Mouse (Mus musculus) heart, embryonic 12.5 days (tissue): Measurements from ENCODE around the gene Atp5k. TPM values are rescaled to one million over a fixed set of nuclear protein-coding genes. Genes with fewer than 3 reads are reported as not detected.
A peak's percentile ranks its signal among the peaks of the same experiment; 100 is the strongest.

ENCODE experiments used
- ATAC-seq: fragments of 200-750 bp; cut with Nextera tagmentation; 2 replicates; pipeline ENCODE4 v1.8.0; 2017; ENCODE audit warnings: moderate TSS enrichment, moderate library complexity; ENCODE audit not compliant: insufficient number of reproducible peaks, low FRiP score
- H3K27ac ChIP-seq: fragments of 300-500 bp; sonication (generic); 2 replicates; pipeline ENCODE4 v1.5.1; 2016; ENCODE audit warnings: mild to moderate bottlenecking, moderate library complexity; ENCODE audit not compliant: poor library complexity, severe bottlenecking
- H3K27me3 ChIP-seq: fragments of 300-500 bp; sonication (generic); replicated peaks from 2 replicates; pipeline ENCODE4 v1.6.1; 2016; ENCODE audit warnings: mild to moderate bottlenecking, moderate library complexity
- H3K36me3 ChIP-seq: fragments of 300-500 bp; sonication (generic); 2 replicates; pipeline ENCODE4 v1.6.1; 2016; ENCODE audit warnings: mild to moderate bottlenecking, moderate library complexity
- H3K4me1 ChIP-seq: fragments of 300-500 bp; sonication (generic); replicated peaks from 2 replicates; pipeline ENCODE4 v1.6.1; 2016; ENCODE audit warnings: mild to moderate bottlenecking
- H3K4me2 ChIP-seq: fragments of 300-500 bp; sonication (generic); 2 replicates; pipeline ENCODE4 v1.6.1; 2016; ENCODE audit warnings: mild to moderate bottlenecking, moderate library complexity
- H3K4me3 ChIP-seq: fragments of 300-500 bp; sonication (generic); 2 replicates; pipeline ENCODE4 v1.5.1; 2016; ENCODE audit warnings: mild to moderate bottlenecking
- H3K9ac ChIP-seq: fragments of 300-500 bp; sonication (generic); 2 replicates; pipeline ENCODE4 v1.6.1; 2016; ENCODE audit warnings: mild to moderate bottlenecking, moderate library complexity
- H3K9me3 ChIP-seq: fragments of 300-500 bp; sonication (generic); replicated peaks from 2 replicates; pipeline ENCODE4 v1.6.1; 2016; ENCODE audit warnings: mild to moderate bottlenecking, moderate library complexity
- WGBS: fragments of 180-500 bp; shearing (Covaris S2); methylation state at CpG from one replicate; pipeline ENCODE4 v1.1.7; 2016; 5-methylcytosine and 5-hydroxymethylcytosine counted together
- polyA plus RNA-seq: library from polyadenylated mRNA; unstranded; fragments of >200 nt; fragmentation: Nextera tagmentation; extraction: Ambion mirVana; gene quantifications from 2 replicates; pipeline ENCODE4 v1.2.1, GENCODE M21; 2016

Atp5k gene
- 891 and 894 TPM in 2 replicates for polyA plus RNA-seq

- H3K4me2 ChIP-seq, result peak within 1 kb of the TSS; percentile 76
- peak within 1 kb of the TSS; percentile 61; the same call in 1 of the 2 replicates for H3K27ac ChIP-seq
- peaks cover 15% of the 10 kb centered on the region for H3K4me1 ChIP-seq
- under 1% methylated on average over 42 of the region's 42 CpGs for WGBS
- H3K9ac ChIP-seq, result peak within 1 kb of the TSS; percentile 93
- no peaks in the 10 kb centered on the region for H3K9me3 ChIP-seq
- H3K4me3 ChIP-seq, result peak within 1 kb of the TSS; percentile 89
- peaks cover 25% of the 10 kb centered on the region for H3K27me3 ChIP-seq
- ATAC-seq, result peak; percentile 81
- peaks cover 36% of the 10 kb centered on the region for H3K36me3 ChIP-seq
Observed at GRCm38 (mm10) chr5:108433804-108434587, at the start of gene Atp5k. TSS of gene Atp5k (minus strand) at chr5:108434448.

GRCm38 (mm10) chr5:108483006-108483405 lies 48.8 kb upstream of the Atp5k start:
- Histone ChIP-seq H3K9ac (no peak overlapping the region), H3K27me3 (no peaks in the 10 kb centered on the region), H3K9me3 (no peaks in the 10 kb centered on the region), H3K4me1 (no peaks in the 10 kb centered on the region), H3K27ac (no peak overlapping the region), H3K4me3 (no peak overlapping the region), H3K36me3 (peaks cover 49% of the 10 kb centered on the region), H3K4me2 (no peak overlapping the region)
- 94% methylated on average over 6 of the region's 6 CpGs for WGBS
- no peak for ATAC-seq

GRCm38 (mm10) chr5:108475977-108476376 lies 41.7 kb upstream of the Atp5k start:
- no peak overlapping the region for H3K4me2 ChIP-seq
- WGBS, result 87% methylated on average over 3 of the region's 3 CpGs

GRCm38 (mm10) chr5:108473737-108474136 lies 39.5 kb upstream of the Atp5k start:
- H3K4me2 ChIP-seq, result no peak overlapping the region
- H3K9me3 ChIP-seq, result no peaks in the 10 kb centered on the region
- no peaks in the 10 kb centered on the region for H3K27me3 ChIP-seq
- H3K36me3 ChIP-seq, result peaks cover 68% of the 10 kb centered on the region
- H3K4me3 ChIP-seq, result no peak overlapping the region
- no peak for ATAC-seq
- no peak overlapping the region for H3K27ac ChIP-seq
- no peak overlapping the region for H3K9ac ChIP-seq
- WGBS, result 92% methylated on average over 4 of the region's 4 CpGs
- H3K4me1 ChIP-seq, result 0 out of 2 replicates have a peak, but pooled peaks cover 9% of the 10 kb centered on the region

More at GRCm38 (mm10) chr5:108475977-108476376, 41.7 kb upstream of the Atp5k start:
- H3K9ac ChIP-seq, result no peak overlapping the region
- H3K9me3 ChIP-seq, result no peaks in the 10 kb centered on the region
- no peak overlapping the region for H3K4me3 ChIP-seq
- no peaks in the 10 kb centered on the region for H3K27me3 ChIP-seq
- peaks cover 73% of the 10 kb centered on the region for H3K36me3 ChIP-seq
- no peak for ATAC-seq
- no peak overlapping the region for H3K27ac ChIP-seq
- no peaks in the 10 kb centered on the region for H3K4me1 ChIP-seq

- 80% methylated on average over 7 of the region's 7 CpGs for WGBS
- Histone ChIP-seq H3K4me1 (peaks cover 33% of the 10 kb centered on the region), H3K9ac (no peak overlapping the region), H3K36me3 (peaks cover 35% of the 10 kb centered on the region), H3K4me3 (no peak overlapping the region), H3K4me2 (no peak overlapping the region), H3K9me3 (no peaks in the 10 kb centered on the region), H3K27ac (no peak overlapping the region), H3K27me3 (no peaks in the 10 kb centered on the region)
- ATAC-seq, result no peak
Observed at GRCm38 (mm10) chr5:108469617-108470016, 35.4 kb upstream of the Atp5k start.

GRCm38 (mm10) chr5:108466647-108467046 lies 32.4 kb upstream of the Atp5k start:
- H3K27me3 ChIP-seq, result no peaks in the 10 kb centered on the region
- no peak overlapping the region for H3K4me3 ChIP-seq
- H3K27ac ChIP-seq, result peak overlapping the region; percentile 3; the same call in 1 of the 2 replicates
- H3K4me1 ChIP-seq, result peaks cover 57% of the 10 kb centered on the region
- no peak for ATAC-seq
- H3K9ac ChIP-seq, result no peak overlapping the region
- no peak overlapping the region for H3K4me2 ChIP-seq
- 96% methylated on average over 1 of the region's 1 CpGs for WGBS
- peaks cover 6% of the 10 kb centered on the region; the same call in 1 of the 2 replicates for H3K36me3 ChIP-seq
- H3K9me3 ChIP-seq, result no peaks in the 10 kb centered on the region

GRCm38 (mm10) chr5:108465131-108465891 lies 31.1 kb upstream of the Atp5k start:
- Histone ChIP-seq H3K36me3 (peaks cover 3% of the 10 kb centered on the region; the same call in 1 of the 2 replicates), H3K4me3 (no peak overlapping the region), H3K4me2 (peak overlapping the region; percentile 24; the same call in 1 of the 2 replicates), H3K4me1 (peaks cover 62% of the 10 kb centered on the region), H3K27ac (no peak overlapping the region), H3K9ac (no peak overlapping the region), H3K9me3 (no peaks in the 10 kb centered on the region), H3K27me3 (no peaks in the 10 kb centered on the region)
- no peak for ATAC-seq
- 51% methylated on average over 6 of the region's 6 CpGs for WGBS

GRCm38 (mm10) chr5:108462446-108462845 lies 28.2 kb upstream of the Atp5k start:
- Histone ChIP-seq H3K27me3 (peaks cover 10% of the 10 kb centered on the region; the same call in 1 of the 2 replicates), H3K9ac (peak overlapping the region; percentile 93), H3K4me3 (peak overlapping the region; percentile 80), H3K36me3 (no peaks in the 10 kb centered on the region), H3K9me3 (no peaks in the 10 kb centered on the region), H3K4me2 (peak overlapping the region; percentile 82), H3K27ac (peak overlapping the region; percentile 79; the same call in 1 of the 2 replicates), H3K4me1 (peaks cover 51% of the 10 kb centered on the region)
- WGBS, result 43% methylated on average over 4 of the region's 4 CpGs
- ATAC-seq, result no peak

GRCm38 (mm10) chr5:108461082-108462065 lies 27.1 kb upstream of the Atp5k start, which contains the start of gene Pcgf3:
TSS of gene Pcgf3 (plus strand) at chr5:108461232.
- Histone ChIP-seq H3K4me1 (peaks cover 41% of the 10 kb centered on the region), H3K36me3 (no peaks in the 10 kb centered on the region), H3K4me3 (peak within 1 kb of the TSS; percentile 80), H3K9me3 (no peaks in the 10 kb centered on the region), H3K27ac (peak within 1 kb of the TSS; percentile 79), H3K9ac (peak within 1 kb of the TSS; percentile 93), H3K4me2 (peak within 1 kb of the TSS; percentile 82), H3K27me3 (peaks cover 10% of the 10 kb centered on the region; the same call in 1 of the 2 replicates)
- WGBS, result under 1% methylated on average over 60 of the region's 62 CpGs
- ATAC-seq, result peak; percentile 98

- H3K27me3 ChIP-seq, result peaks cover 10% of the 10 kb centered on the region; the same call in 1 of the 2 replicates
- ATAC-seq, result no peak
- H3K9ac ChIP-seq, result peak overlapping the region; percentile 93
- peak overlapping the region; percentile 82 for H3K4me2 ChIP-seq
- H3K4me3 ChIP-seq, result peak overlapping the region; percentile 80
- no peaks in the 10 kb centered on the region for H3K36me3 ChIP-seq
- H3K9me3 ChIP-seq, result no peaks in the 10 kb centered on the region
- peaks cover 32% of the 10 kb centered on the region for H3K4me1 ChIP-seq
- 37% methylated on average over 6 of the region's 6 CpGs for WGBS
- H3K27ac ChIP-seq, result no peak overlapping the region
Observed at GRCm38 (mm10) chr5:108460461-108460860, 26.2 kb upstream of the Atp5k start.
